Mouse (Mus musculus): ENCODE measurements at regions not wholly inside any gene's neighbourhood (a gene's known extent, or its start where the extent isn't known, plus 50 kb on each side); places are given as distances from the start of the nearest gene placed in this dataset.

GRCm38 (mm10) chr1:189560576-189560975 lies 127.3 kb downstream of the Cenpf start:
- TF ChIP-seq POLR2A (IDR thresholded peaks at IDR 0.05; ENCODE audit: borderline replicate concordance, extremely low read depth, insufficient read depth, insufficient read length, poor library complexity, severe bottlenecking) (no peak), CTCF (IDR thresholded peaks at IDR 0.05; ENCODE audit: borderline replicate concordance, extremely low read depth, insufficient read depth, insufficient read length) (no peak)

All from brain, embryonic 14.5 days (tissue).